Mouse (Mus musculus): ENCODE data around the gene Gm49601. TPM values are rescaled to one million over a fixed set of nuclear protein-coding genes. Genes with fewer than 3 reads are reported as not detected.

The Gm49601 gene
- polyA plus RNA-seq, 1 experiment from 2014 or later: 6.0 TPM

DNA sequence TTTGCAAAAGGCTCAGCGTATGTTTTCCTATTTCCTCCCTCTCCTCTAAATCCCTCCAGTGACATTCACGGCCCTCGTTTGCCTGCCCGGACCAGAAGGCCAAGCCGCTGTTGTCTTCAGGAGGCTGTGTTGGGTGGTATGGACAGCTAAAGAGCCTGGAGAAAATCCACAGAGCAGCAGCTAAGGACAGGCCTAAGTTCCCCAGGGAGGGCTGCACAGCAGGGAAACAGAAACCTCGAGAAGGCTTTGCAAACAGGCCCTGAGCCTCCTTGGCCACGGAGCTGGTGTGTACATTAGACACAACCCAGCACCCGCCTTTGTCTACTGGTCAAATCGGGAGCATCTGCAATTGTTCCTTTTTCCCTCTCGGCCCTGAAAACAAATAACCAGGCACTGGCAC is 40.6 kb downstream of the Gm49601 start:
- Histone ChIP-seq H3K9ac (peak overlapping the region; percentile 66; the same call in 1 of the 2 replicates), H3K27ac (no peak overlapping the region), H3K4me2 (replicated peaks) (peak overlapping the region; percentile 74), H3K4me3 (peak overlapping the region; percentile 52), H3K9me3 (no peaks in the 10 kb centered on the region), H3K4me1 (peaks cover 49% of the 10 kb centered on the region), H3K36me3 (no peaks in the 10 kb centered on the region), H3K27me3 (peaks cover 98% of the 10 kb centered on the region)
- WGBS: 14% methylated on average over 10 of the region's 10 CpGs
- no peak for ATAC-seq (ENCODE audit: low FRiP score, low read depth)

- ATAC-seq (ENCODE audit: low FRiP score, low read depth): no peak
- Histone ChIP-seq H3K9ac (peak overlapping the region; percentile 66; the same call in 1 of the 2 replicates), H3K27me3 (peaks cover 98% of the 10 kb centered on the region), H3K36me3 (no peaks in the 10 kb centered on the region), H3K4me1 (peaks cover 43% of the 10 kb centered on the region), H3K4me2 (replicated peaks) (peak overlapping the region; percentile 74), H3K4me3 (peak overlapping the region; percentile 52), H3K9me3 (no peaks in the 10 kb centered on the region), H3K27ac (no peak overlapping the region)
- WGBS: 22% methylated on average over 10 of the region's 10 CpGs
Observed at GRCm38 (mm10) chr16:18584901-18585510, 41.2 kb downstream of the Gm49601 start.

DNA sequence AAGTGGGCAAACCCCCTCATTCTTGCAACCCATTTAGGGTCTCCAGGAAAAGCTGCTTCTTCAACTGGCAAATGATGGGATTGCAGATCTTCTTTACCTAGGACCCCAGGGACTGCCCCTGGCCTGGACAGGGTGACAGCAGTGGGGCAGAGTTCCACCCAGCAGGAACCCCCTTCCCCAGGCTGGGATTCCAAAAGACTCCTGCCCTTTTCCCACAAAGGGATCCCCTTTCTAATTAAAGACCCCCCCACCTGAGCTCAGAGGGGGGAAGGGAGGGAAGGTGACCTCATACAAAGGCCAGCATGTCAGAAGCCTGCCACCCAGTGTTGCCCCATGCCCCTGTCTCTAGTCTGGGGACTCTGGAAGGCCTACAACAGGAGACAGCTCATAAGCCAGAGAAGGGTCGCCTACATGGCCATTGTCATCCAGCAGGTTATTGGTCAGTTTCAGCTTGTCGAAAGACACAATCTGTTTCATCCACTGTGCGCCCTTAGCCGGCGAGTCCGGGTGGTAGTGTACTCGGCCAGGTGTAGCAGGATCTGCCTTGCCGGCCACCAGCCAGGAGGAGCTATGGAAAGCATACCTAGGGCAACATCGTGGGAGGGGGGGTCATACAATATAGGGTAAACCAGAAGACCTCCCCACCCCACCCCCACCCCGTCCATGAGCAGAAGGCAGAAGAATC is 42.4 kb downstream of the Gm49601 start:
- no peak for ATAC-seq (ENCODE audit: low FRiP score, low read depth)
- WGBS: 24% methylated on average over 10 of the region's 10 CpGs
- Histone ChIP-seq H3K27ac (no peak overlapping the region), H3K9ac (no peak overlapping the region), H3K4me1 (peaks cover 39% of the 10 kb centered on the region), H3K4me2 (replicated peaks) (peak overlapping the region; percentile 74), H3K9me3 (0 out of 2 replicates have a peak, but pooled peaks cover 3% of the 10 kb centered on the region), H3K4me3 (peak overlapping the region; percentile 52; the same call in 1 of the 2 replicates), H3K27me3 (peaks cover 96% of the 10 kb centered on the region), H3K36me3 (no peaks in the 10 kb centered on the region)

- H3K4me3 ChIP-seq: 0 out of 2 replicates have a peak overlapping the region, but pooled peaks have one; percentile 41
- 28% methylated on average over 10 of the region's 10 CpGs for WGBS
- no peak for ATAC-seq (ENCODE audit: low FRiP score, low read depth)
- peaks cover 35% of the 10 kb centered on the region for H3K4me1 ChIP-seq
- peaks cover 95% of the 10 kb centered on the region for H3K27me3 ChIP-seq
- no peak overlapping the region for H3K9ac ChIP-seq
- no peak overlapping the region for H3K27ac ChIP-seq
- H3K36me3 ChIP-seq: no peaks in the 10 kb centered on the region
- H3K4me2 ChIP-seq (replicated peaks): peak overlapping the region; percentile 74
- H3K9me3 ChIP-seq: 0 out of 2 replicates have a peak, but pooled peaks cover 3% of the 10 kb centered on the region
Observed at GRCm38 (mm10) chr16:18583169-18583568, 43.1 kb downstream of the Gm49601 start.

- Histone ChIP-seq H3K4me2 (replicated peaks) (peak overlapping the region; percentile 63), H3K36me3 (no peaks in the 10 kb centered on the region), H3K27ac (no peak overlapping the region), H3K9me3 (0 out of 2 replicates have a peak, but pooled peaks cover 3% of the 10 kb centered on the region), H3K4me3 (peak overlapping the region; percentile 41), H3K4me1 (peaks cover 35% of the 10 kb centered on the region), H3K9ac (peak overlapping the region; percentile 45), H3K27me3 (peaks cover 95% of the 10 kb centered on the region)
- ATAC-seq (ENCODE audit: low FRiP score, low read depth): no peak
- 2% methylated on average over 55 of the region's 67 CpGs for WGBS
Observed at GRCm38 (mm10) chr16:18582426-18583148, 43.6 kb downstream of the Gm49601 start.

- Histone ChIP-seq H3K36me3 (no peaks in the 10 kb centered on the region), H3K27ac (no peak overlapping the region), H3K9me3 (0 out of 2 replicates have a peak, but pooled peaks cover 3% of the 10 kb centered on the region), H3K9ac (peak overlapping the region; percentile 45), H3K4me3 (peak overlapping the region; percentile 41), H3K4me2 (replicated peaks) (peak overlapping the region; percentile 63), H3K4me1 (peaks cover 42% of the 10 kb centered on the region), H3K27me3 (peaks cover 93% of the 10 kb centered on the region)
- no peak for ATAC-seq (ENCODE audit: low FRiP score, low read depth)
- WGBS: 2% methylated on average over 65 of the region's 66 CpGs
Observed at GRCm38 (mm10) chr16:18581623-18582205, 44.5 kb downstream of the Gm49601 start.

- Histone ChIP-seq H3K27me3 (peaks cover 90% of the 10 kb centered on the region), H3K9ac (no peak overlapping the region), H3K4me2 (replicated peaks) (peak overlapping the region; percentile 63), H3K27ac (no peak overlapping the region), H3K4me1 (peaks cover 36% of the 10 kb centered on the region), H3K9me3 (0 out of 2 replicates have a peak, but pooled peaks cover 3% of the 10 kb centered on the region), H3K36me3 (no peaks in the 10 kb centered on the region), H3K4me3 (peak overlapping the region; percentile 41)
- 5% methylated on average over 21 of the region's 21 CpGs for WGBS
- ATAC-seq (ENCODE audit: low FRiP score, low read depth): no peak
Observed at GRCm38 (mm10) chr16:18581050-18581622, 45.1 kb downstream of the Gm49601 start.

GRCm38 (mm10) chr16:18580389-18580788 is 45.8 kb downstream of the Gm49601 start:
- no peak for ATAC-seq (ENCODE audit: low FRiP score, low read depth)

DNA sequence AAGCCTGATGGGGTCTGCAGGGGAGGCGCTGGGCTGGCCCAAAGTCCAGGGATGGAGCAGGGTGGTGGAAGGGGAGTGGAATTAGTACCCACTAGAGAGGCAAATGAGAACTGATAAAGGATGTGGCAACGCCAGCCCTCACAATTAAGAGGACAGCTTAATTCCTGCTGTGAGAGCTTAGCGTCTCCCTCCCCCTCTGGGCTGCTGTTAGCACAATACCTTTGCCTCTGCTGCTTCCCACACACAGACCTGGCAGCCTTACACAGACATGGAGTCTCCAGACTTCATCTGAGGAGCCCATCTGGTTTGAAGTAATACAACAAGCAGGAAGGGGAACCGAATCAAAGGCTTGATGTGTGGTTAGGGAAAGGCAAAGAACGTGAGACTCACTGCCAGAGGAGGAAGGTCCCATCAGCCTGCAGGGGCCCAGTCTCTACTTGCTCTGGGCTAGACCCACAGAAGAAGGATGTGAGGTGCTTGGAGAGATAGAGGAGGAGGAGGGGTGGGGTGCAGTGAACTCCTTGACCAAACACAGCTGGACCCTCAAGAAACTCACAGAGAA is 48.5 kb downstream of the Gm49601 start:
- peaks cover 33% of the 10 kb centered on the region for H3K4me1 ChIP-seq
- H3K27ac ChIP-seq: no peak overlapping the region
- H3K4me3 ChIP-seq: no peak overlapping the region
- ATAC-seq (ENCODE audit: low FRiP score, low read depth): 0 out of 2 replicates have a peak, but pooled peaks have one; percentile 21
- H3K9ac ChIP-seq: 0 out of 2 replicates have a peak overlapping the region, but pooled peaks have one; percentile 2
- WGBS: 14% methylated on average over 5 of the region's 5 CpGs
- H3K4me2 ChIP-seq (replicated peaks): no peak overlapping the region; the same call in 1 of the 2 replicates
- peaks cover 56% of the 10 kb centered on the region for H3K27me3 ChIP-seq
- H3K36me3 ChIP-seq: no peaks in the 10 kb centered on the region
- 0 out of 2 replicates have a peak, but pooled peaks cover 3% of the 10 kb centered on the region for H3K9me3 ChIP-seq

More at GRCm38 (mm10) chr16:18580389-18580788, 45.8 kb downstream of the Gm49601 start:
- Histone ChIP-seq H3K4me2 (replicated peaks) (no peak overlapping the region), H3K36me3 (no peaks in the 10 kb centered on the region), H3K9me3 (0 out of 2 replicates have a peak, but pooled peaks cover 3% of the 10 kb centered on the region), H3K4me1 (peaks cover 34% of the 10 kb centered on the region), H3K4me3 (no peak overlapping the region), H3K9ac (no peak overlapping the region), H3K27ac (no peak overlapping the region), H3K27me3 (peaks cover 83% of the 10 kb centered on the region)
- WGBS: 16% methylated on average over 2 of the region's 2 CpGs

- Histone ChIP-seq H3K9ac (no peak overlapping the region), H3K27me3 (peaks cover 50% of the 10 kb centered on the region), H3K4me1 (peaks cover 27% of the 10 kb centered on the region), H3K4me3 (no peak overlapping the region), H3K36me3 (no peaks in the 10 kb centered on the region), H3K9me3 (0 out of 2 replicates have a peak, but pooled peaks cover 3% of the 10 kb centered on the region), H3K27ac (no peak overlapping the region), H3K4me2 (replicated peaks) (no peak overlapping the region)
- no peak for ATAC-seq (ENCODE audit: low FRiP score, low read depth)
- WGBS: 45% methylated on average over 3 of the region's 3 CpGs
Observed at GRCm38 (mm10) chr16:18577071-18577470, 49.2 kb downstream of the Gm49601 start.

DNA sequence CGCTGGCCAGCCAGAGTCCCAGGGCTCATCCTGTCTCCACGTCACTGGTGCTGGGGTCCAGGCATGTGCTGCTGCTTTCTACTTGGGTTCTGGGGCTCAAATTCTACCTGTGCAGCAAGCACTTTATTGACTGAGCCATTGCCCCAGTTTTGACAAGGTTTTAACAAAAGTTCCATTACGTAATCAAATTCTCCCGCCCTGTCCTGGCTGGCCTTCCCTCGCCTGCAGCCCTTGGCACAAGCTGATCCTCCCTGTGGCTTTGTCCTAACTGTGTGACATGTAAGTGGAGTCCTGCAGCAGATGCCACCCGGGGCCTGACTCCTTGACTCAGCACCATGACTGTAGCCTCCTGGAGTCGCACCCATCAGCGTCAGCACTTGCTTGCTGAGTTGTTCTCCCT is 52.0 kb downstream of the Gm49601 start:
- Histone ChIP-seq H3K9me3 (no peaks in the 10 kb centered on the region), H3K4me3 (no peak overlapping the region), H3K36me3 (no peaks in the 10 kb centered on the region), H3K27me3 (peaks cover 21% of the 10 kb centered on the region), H3K9ac (no peak overlapping the region), H3K4me1 (peaks cover 15% of the 10 kb centered on the region), H3K4me2 (replicated peaks) (no peak overlapping the region), H3K27ac (no peak overlapping the region)
- ATAC-seq (ENCODE audit: low FRiP score, low read depth): no peak
- 73% methylated on average over 8 of the region's 8 CpGs for WGBS
